Mouse (Mus musculus) hindbrain, embryonic 12.5 days (tissue): Measurements from ENCODE around the gene Ptpdc1. TPM values are rescaled to one million over a fixed set of nuclear protein-coding genes. Genes with fewer than 3 reads are reported as not detected.

ENCODE experiments used
- ATAC-seq: fragments of 200-750 bp; cut with Nextera tagmentation; 2 replicates; pipeline ENCODE4 v1.8.0; 2017; ENCODE audit warnings: moderate TSS enrichment; ENCODE audit not compliant: low FRiP score
- H3K27ac ChIP-seq: fragments of 300-500 bp; sonication (generic); 2 replicates; pipeline ENCODE4 v1.5.1; 2016; ENCODE audit warnings: mild to moderate bottlenecking
- H3K27me3 ChIP-seq: fragments of 300-500 bp; sonication (generic); 2 replicates; pipeline ENCODE4 v1.6.1; 2016; ENCODE audit warnings: mild to moderate bottlenecking
- H3K36me3 ChIP-seq: fragments of 300-500 bp; sonication (generic); 2 replicates; pipeline ENCODE4 v1.6.1; 2016; ENCODE audit warnings: mild to moderate bottlenecking
- H3K4me1 ChIP-seq: fragments of 300-500 bp; sonication (generic); 2 replicates; pipeline ENCODE4 v1.6.1; 2016
- H3K4me2 ChIP-seq: fragments of 300-500 bp; sonication (generic); replicated peaks from 2 replicates; pipeline ENCODE4 v1.6.1; 2016; ENCODE audit warnings: mild to moderate bottlenecking
- H3K4me3 ChIP-seq: fragments of 300-500 bp; sonication (generic); 2 replicates; pipeline ENCODE4 v1.5.1; 2016; ENCODE audit warnings: mild to moderate bottlenecking
- H3K9ac ChIP-seq: fragments of 300-500 bp; sonication (generic); 2 replicates; pipeline ENCODE4 v1.6.1; 2016; ENCODE audit warnings: mild to moderate bottlenecking, moderate library complexity
- H3K9me3 ChIP-seq: fragments of 300-500 bp; sonication (generic); replicated peaks from 2 replicates; pipeline ENCODE4 v1.6.1; 2016; ENCODE audit warnings: mild to moderate bottlenecking
- WGBS: fragments of 180-500 bp; shearing (Covaris S2); methylation state at CpG from one replicate; pipeline ENCODE4 v1.1.7; 2016; 5-methylcytosine and 5-hydroxymethylcytosine counted together
- polyA plus RNA-seq: library from polyadenylated mRNA; unstranded; fragments of >200 nt; fragmentation: Nextera tagmentation; extraction: Ambion mirVana; gene quantifications from 2 replicates; pipeline ENCODE4 v1.2.1, GENCODE M21; 2016

The Ptpdc1 gene
- polyA plus RNA-seq: 20.5 and 21.4 TPM in 2 replicates

GRCm38 (mm10) chr13:48625433-48626184 lies at the start of gene Ptpdc1:
Ptpdc1 (minus strand) TSS chr13:48625664.
- Histone ChIP-seq H3K27ac (peak within 1 kb of the TSS; percentile 86), H3K4me1 (peaks cover 8% of the 10 kb centered on the region; the same call in 1 of the 2 replicates), H3K9ac (peak within 1 kb of the TSS; percentile 91), H3K36me3 (no peaks in the 10 kb centered on the region), H3K4me2 (peak within 1 kb of the TSS; percentile 81), H3K4me3 (peak within 1 kb of the TSS; percentile 77), H3K9me3 (no peaks in the 10 kb centered on the region), H3K27me3 (peaks cover 4% of the 10 kb centered on the region; the same call in 1 of the 2 replicates)
- peak; percentile 99 for ATAC-seq
- WGBS: 3% methylated on average over 68 of the region's 76 CpGs

- 88% methylated on average over 5 of the region's 5 CpGs for WGBS
- Histone ChIP-seq H3K36me3 (no peaks in the 10 kb centered on the region), H3K4me3 (no peak overlapping the region), H3K4me2 (no peak overlapping the region), H3K27ac (no peak overlapping the region), H3K4me1 (peaks cover 5% of the 10 kb centered on the region; the same call in 1 of the 2 replicates), H3K9ac (no peak overlapping the region), H3K9me3 (no peaks in the 10 kb centered on the region), H3K27me3 (peaks cover 76% of the 10 kb centered on the region)
- ATAC-seq: no peak
Measured at GRCm38 (mm10) chr13:48674609-48675008, 49.1 kb upstream of the Ptpdc1 start.

- no peak for ATAC-seq
- WGBS: 2% methylated on average over 24 of the region's 24 CpGs
- H3K27me3 ChIP-seq: peaks cover 89% of the 10 kb centered on the region
Measured at GRCm38 (mm10) chr13:48672312-48672840, 46.9 kb upstream of the Ptpdc1 start.

GRCm38 (mm10) chr13:48668976-48669534 lies 43.6 kb upstream of the Ptpdc1 start:
- H3K27ac ChIP-seq: no peak overlapping the region
- H3K4me1 ChIP-seq: peaks cover 28% of the 10 kb centered on the region
- peaks cover 97% of the 10 kb centered on the region for H3K27me3 ChIP-seq
- under 1% methylated on average over 34 of the region's 34 CpGs for WGBS
- H3K9me3 ChIP-seq: no peaks in the 10 kb centered on the region
- no peak overlapping the region for H3K9ac ChIP-seq
- peak overlapping the region; percentile 32 for H3K4me2 ChIP-seq
- ATAC-seq: no peak
- no peaks in the 10 kb centered on the region for H3K36me3 ChIP-seq
- H3K4me3 ChIP-seq: peak overlapping the region; percentile 8; the same call in 1 of the 2 replicates

More at GRCm38 (mm10) chr13:48672312-48672840, 46.9 kb upstream of the Ptpdc1 start:
- no peak overlapping the region for H3K27ac ChIP-seq
- no peak overlapping the region for H3K9ac ChIP-seq
- H3K4me3 ChIP-seq: peak overlapping the region; percentile 12; the same call in 1 of the 2 replicates
- H3K36me3 ChIP-seq: no peaks in the 10 kb centered on the region
- H3K4me2 ChIP-seq: peak overlapping the region; percentile 30
- H3K4me1 ChIP-seq: peaks cover 17% of the 10 kb centered on the region
- no peaks in the 10 kb centered on the region for H3K9me3 ChIP-seq

- Histone ChIP-seq H3K4me1 (peaks cover 32% of the 10 kb centered on the region), H3K9me3 (no peaks in the 10 kb centered on the region), H3K27me3 (peaks cover 99% of the 10 kb centered on the region), H3K36me3 (no peaks in the 10 kb centered on the region), H3K4me3 (peak overlapping the region; percentile 8; the same call in 1 of the 2 replicates), H3K4me2 (peak overlapping the region; percentile 32), H3K27ac (no peak overlapping the region), H3K9ac (no peak overlapping the region)
- no peak for ATAC-seq
- WGBS: 1% methylated on average over 32 of the region's 33 CpGs
Measured at GRCm38 (mm10) chr13:48668091-48668975, 42.9 kb upstream of the Ptpdc1 start.

GRCm38 (mm10) chr13:48667461-48667860 lies 42.0 kb upstream of the Ptpdc1 start:
- Histone ChIP-seq H3K9ac (no peak overlapping the region), H3K27ac (no peak overlapping the region), H3K4me1 (peaks cover 38% of the 10 kb centered on the region), H3K36me3 (no peaks in the 10 kb centered on the region), H3K4me3 (no peak overlapping the region), H3K27me3 (peaks cover 97% of the 10 kb centered on the region), H3K9me3 (no peaks in the 10 kb centered on the region), H3K4me2 (no peak overlapping the region)
- WGBS: 2% methylated on average over 4 of the region's 4 CpGs
- no peak for ATAC-seq

- Histone ChIP-seq H3K4me1 (peaks cover 38% of the 10 kb centered on the region), H3K27me3 (peaks cover 98% of the 10 kb centered on the region), H3K9ac (no peak overlapping the region), H3K4me2 (peak overlapping the region; percentile 9), H3K4me3 (0 out of 2 replicates have a peak overlapping the region, but pooled peaks have one; percentile 1), H3K9me3 (no peaks in the 10 kb centered on the region), H3K27ac (no peak overlapping the region), H3K36me3 (no peaks in the 10 kb centered on the region)
- no peak for ATAC-seq
- under 1% methylated on average over 58 of the region's 58 CpGs for WGBS
Measured at GRCm38 (mm10) chr13:48665656-48666597, 40.5 kb upstream of the Ptpdc1 start.

- Histone ChIP-seq H3K27ac (no peak overlapping the region), H3K9ac (no peak overlapping the region), H3K9me3 (no peaks in the 10 kb centered on the region), H3K4me1 (peaks cover 40% of the 10 kb centered on the region), H3K27me3 (peaks cover 98% of the 10 kb centered on the region), H3K4me3 (peak overlapping the region; percentile 6; the same call in 1 of the 2 replicates), H3K4me2 (no peak overlapping the region), H3K36me3 (no peaks in the 10 kb centered on the region)
- under 1% methylated on average over 39 of the region's 39 CpGs for WGBS
- no peak for ATAC-seq
Measured at GRCm38 (mm10) chr13:48664916-48665655, 39.6 kb upstream of the Ptpdc1 start.

GRCm38 (mm10) chr13:48663988-48664339 lies 38.5 kb upstream of the Ptpdc1 start:
- Histone ChIP-seq H3K4me2 (peak overlapping the region; percentile 66; the same call in 1 of the 2 replicates), H3K27ac (no peak overlapping the region), H3K27me3 (peaks cover 98% of the 10 kb centered on the region), H3K36me3 (no peaks in the 10 kb centered on the region), H3K9ac (no peak overlapping the region), H3K4me1 (peaks cover 36% of the 10 kb centered on the region), H3K9me3 (no peaks in the 10 kb centered on the region), H3K4me3 (peak overlapping the region; percentile 44; the same call in 1 of the 2 replicates)
- WGBS: 4% methylated on average over 7 of the region's 7 CpGs
- ATAC-seq: no peak

- H3K9me3 ChIP-seq: no peaks in the 10 kb centered on the region
- ATAC-seq: no peak
- peak overlapping the region; percentile 66 for H3K4me2 ChIP-seq
- WGBS: 1% methylated on average over 54 of the region's 54 CpGs
- no peak overlapping the region for H3K27ac ChIP-seq
- peaks cover 96% of the 10 kb centered on the region for H3K27me3 ChIP-seq
- H3K9ac ChIP-seq: peak overlapping the region; percentile 56
- peak overlapping the region; percentile 44 for H3K4me3 ChIP-seq
- peaks cover 31% of the 10 kb centered on the region for H3K4me1 ChIP-seq
- H3K36me3 ChIP-seq: no peaks in the 10 kb centered on the region
Measured at GRCm38 (mm10) chr13:48663211-48663987, 37.9 kb upstream of the Ptpdc1 start.
